Mouse (Mus musculus): ENCODE data around the gene Otulin.

The Otulin gene

DNA sequence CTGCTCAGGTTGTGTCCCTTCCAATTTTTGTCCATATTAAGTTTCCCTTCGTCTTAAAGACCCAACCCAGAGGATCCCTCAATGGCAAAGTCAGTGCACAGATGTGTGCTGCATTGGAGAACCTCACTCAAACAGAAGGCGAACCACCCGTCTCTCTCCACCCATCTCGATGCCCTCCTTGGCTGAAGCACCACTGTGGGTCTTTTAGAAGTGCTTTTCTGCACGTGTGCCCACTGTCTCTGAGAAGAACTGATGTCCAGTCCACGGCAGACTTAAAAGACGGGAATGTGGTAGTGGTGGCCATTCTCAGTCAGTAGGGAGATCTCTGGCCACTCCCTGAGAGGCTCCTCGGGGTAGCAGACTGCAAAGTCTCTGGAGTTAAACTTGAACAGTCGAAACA lies 26.1 kb upstream of the Otulin start:
- no peak for DNase-seq

DNA sequence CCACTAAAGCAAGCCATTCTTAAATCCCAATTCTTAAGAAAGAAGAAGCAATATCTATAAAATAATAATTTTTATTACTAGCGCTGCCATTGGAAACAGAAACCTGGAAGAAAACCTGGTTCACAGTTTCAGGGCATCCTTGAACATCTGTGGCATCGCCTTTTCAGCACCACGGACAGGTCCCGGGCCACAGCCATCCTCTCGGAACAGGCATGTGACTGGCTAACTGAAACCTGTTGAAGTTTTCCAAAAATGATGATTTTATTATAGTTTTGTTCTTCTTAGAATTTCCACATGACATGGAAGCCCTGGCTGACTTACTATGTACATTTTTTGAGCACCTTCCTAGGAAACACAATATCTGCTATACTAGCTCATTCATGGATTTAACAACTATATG lies 24.5 kb upstream of the Otulin start:
- no peak for DNase-seq

DNA sequence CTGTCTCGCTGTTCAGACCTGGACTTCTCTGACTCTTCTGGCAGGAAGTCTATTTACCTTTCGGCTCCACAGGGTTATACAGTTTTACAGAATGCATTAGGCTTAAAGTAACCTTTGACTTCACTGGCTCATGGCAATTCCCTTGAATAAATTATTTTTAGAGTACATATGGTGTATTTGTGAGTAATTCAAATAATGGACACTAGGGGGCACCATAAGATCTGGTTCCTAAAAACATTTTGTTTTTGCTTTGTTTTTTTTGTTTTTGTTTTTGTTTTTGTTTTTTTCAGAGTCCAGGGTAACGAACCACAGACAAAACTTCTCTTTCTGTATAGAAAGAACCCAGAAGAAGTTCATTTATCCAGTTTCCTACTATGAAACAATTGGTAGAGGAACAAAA lies 17.2 kb upstream of the Otulin start:
- no peak for DNase-seq

DNA sequence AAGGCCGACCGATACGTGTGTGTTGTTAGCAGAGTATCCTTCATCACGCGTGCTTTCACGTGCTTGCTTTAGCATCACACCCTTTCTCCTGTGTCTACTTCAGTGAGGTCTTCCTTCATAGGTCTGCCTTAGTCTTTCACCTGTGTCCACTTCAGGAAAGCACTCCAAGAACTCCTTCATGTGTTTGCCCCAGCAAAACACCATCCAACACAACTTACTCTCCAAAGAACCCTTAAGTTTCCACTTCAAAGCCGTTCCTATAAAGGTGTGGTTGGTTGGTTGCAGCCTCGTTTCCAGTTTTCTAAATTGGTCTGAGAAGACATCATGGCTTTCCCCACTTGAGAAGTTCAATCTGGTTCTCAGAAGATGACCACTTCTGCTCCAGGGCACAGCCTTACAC lies 16.2 kb upstream of the Otulin start:
- DNase-seq, result no peak

DNA sequence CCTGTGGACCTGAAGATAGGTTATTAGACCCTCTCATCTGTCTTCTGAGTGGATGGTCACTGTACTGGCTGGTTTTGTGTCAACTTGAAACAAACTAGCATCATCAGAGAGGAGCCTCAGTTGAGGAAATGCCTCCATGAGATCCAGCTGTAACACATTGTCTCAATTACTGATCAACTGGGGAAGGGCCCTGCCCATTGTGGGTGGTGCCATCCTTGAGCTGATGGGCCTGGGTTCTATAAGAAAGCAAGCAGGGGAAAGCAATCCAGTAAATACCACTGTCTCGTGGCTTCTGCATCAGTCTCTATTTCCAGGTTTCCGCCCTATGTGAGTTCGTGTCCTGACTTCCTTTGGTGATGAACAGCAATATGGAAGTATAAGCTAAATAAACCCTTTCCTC lies 14.8 kb upstream of the Otulin start:
- no peak for DNase-seq

DNA sequence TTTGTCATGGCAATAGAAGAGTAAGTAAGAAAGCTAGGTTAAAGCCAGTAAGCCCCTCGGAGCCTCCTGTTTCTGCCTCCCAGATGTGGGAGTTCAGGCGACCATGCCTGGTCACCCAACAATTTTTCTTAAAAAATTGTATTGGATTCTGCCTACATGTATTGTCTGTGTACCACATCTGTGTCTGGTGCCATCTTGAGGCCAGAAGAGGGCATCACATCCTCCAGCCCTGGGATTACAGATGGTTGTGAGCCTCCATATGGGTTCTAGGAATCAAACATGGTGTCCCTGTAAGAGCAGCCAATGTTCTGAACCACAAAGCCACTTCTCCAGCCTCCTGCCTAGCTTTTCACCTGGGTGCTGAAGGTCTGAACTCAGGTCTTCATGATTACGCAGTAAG lies 12.4 kb upstream of the Otulin start:
- DNase-seq, result peak; percentile 36

DNA sequence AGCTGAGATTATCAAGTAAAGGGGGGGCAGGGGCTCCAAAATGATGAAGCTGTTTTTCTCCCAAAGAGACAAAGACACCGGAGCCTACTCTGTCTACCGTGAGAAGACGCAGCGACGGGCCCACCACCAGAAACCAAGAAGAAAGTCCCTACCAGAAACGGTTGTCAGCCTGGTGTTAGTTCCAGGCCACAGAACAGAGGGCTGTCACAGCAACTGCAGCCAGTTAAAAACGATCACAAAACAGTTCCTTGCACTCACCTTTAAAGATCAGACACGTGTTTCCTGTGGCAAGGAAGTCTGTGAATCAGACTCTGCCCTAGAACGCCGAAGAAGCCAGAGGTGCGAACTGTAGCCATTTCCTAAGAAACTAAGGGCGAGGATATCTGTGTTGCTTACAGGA lies 10.7 kb upstream of the Otulin start:
- no peak for DNase-seq

DNA sequence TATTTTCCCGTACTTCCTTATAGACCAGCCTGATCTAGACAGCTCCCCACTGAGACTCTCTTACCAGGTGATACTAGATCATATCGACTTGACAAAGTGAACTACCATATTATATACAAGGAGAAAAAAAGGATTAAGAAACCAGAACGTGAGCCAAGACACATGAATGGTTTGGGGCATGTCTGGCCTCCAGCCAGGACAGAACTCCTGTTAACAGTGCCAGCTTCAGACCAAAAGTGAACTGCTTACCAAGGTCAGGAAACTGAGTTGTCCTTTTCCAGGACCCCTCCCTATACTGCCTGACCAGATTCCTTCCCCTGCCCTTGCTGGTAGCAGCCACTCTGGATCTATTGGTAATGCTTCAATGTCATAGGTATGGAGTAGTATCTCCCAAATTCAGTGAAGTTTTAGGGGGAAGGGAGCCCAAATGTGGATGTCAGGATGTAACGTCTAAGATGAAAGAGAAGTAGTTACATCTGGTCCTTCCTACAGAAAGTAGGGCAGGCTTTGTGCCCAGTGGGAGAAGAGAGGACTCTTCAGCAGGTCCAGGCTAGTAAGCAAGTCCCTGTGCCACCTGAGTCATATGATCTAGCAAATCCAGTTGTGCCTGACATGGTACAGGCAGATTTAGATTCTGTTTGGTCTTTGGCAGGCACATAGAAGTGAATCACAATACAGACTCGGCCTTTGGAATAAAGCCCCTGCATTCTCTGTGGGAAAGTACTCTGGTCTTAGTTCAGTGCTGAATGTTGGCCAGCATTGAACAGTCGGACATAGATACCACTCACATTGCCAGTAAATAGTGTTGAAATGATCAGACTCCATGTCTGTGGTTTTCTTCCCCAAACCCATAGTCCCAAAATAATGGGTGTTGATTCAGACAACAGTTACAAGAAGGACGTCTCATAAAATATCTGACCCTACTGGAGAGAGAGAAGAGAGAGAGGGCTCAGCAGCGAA lies 3.7 kb upstream of the Otulin start:
- no peak for DNase-seq

DNA sequence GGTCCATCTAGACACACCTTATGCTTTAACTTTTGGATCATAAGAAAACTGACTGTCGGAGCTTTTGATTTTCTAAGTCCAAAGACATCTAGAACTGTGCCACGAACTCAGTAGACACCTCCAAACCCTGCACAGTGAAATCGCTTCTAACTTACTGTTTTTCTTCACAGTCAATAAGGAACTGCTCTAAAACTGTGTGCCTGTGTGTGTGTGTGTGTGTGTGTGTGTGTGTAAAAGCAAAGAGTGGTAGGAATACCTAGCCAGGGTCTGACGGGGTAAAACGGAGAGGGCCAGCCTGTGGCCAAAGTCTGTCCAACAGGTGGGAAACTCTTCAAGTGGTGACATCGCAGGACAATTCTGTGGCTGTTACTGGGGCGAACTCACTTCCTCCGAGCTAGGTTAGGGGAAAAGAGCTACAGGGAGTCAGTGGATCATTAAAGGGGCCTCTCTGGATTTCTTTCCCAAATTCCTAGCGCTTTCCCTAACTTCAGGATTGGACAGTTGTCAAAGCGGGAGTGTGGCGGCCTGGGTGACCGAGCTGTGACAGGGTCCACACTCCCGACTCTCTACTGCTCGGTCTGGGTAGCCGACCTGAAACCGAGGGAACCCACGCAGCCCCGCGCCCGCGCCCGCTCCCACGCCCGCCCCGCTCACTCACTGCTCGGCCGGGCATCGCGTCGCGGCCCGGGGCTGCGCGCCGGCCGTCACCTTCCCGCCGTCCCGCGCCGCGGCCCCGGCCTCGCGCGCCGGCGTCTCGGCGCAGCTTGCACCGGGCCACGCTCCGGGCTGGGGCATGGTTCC lies 493 bp downstream of the Otulin start:
- no peak for DNase-seq

DNA sequence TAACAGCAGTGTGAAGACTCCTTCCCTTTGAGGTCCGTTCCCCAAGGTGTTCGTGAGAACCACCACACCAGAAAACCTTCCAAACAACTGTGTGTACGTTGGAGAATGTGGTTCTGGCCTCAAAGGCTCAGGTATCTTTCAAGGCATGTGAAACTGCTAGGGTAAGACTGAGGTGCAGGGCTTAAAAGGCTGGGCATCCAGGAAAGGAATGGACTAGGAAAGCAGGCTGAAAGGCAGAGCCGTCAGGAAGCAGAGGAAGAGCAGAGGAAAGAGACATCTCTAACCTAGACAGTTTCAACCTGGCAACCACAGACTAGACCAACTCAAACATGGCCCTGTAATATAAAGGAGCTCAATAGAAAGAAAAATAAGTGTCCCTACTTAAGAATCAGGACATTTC lies 1.4 kb downstream of the Otulin start:
- DNase-seq, result no peak

DNA sequence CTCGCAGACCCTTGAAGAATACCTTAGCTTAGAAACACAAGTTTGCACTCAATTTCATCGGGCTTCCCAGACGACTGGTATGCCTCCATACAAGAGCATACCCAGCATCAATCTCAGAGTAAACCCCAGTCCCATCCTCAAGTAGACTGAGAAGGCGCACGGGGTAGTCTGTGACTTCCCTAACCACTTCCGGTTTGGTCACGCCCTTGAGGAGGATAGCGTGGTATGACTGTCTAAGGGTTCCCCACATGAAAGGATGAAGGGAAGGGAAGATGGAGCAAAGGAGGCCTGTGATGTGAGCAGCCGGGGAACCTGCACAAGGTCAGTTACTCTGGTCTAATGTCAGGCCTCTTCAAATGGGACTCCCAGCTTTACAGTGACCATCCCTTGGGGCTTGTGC lies 2.7 kb downstream of the Otulin start:
- no peak for DNase-seq

DNA sequence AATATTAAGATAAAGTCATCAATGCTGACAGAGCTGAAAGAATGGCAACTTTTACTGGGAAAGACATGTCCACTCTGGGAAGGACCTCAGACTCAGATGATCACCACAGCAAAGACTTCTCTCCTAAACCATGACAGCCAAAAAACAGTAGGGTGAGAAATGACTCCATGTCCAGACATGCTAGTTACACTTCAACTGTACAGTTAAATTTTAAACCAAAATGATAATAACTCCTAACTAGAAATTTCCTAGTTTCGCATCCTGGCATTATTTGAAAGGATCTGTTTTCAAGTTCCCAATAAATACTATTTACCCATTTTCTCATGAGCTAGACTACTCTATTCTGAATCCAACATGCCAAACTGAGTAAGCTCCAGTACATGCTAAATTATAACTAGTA lies 4.2 kb downstream of the Otulin start:
- DNase-seq, result no peak

DNA sequence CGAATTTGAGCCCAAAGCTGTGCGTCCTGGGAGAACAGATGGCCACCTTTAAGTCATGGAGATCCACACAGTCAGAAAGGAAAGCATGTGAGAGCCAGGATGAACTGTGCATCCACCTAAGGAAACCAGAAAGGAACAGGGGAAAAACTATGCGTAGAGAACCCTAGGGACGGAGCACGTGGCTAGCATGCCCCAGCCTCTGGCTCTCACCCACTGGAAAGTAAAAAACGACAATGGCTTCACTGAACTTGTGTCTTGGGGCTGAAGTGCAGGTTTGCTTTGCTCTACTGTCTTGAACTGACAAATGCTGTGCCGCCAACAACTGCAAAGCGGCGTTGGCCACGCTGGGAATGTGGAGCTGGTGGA lies 4.6 kb downstream of the Otulin start:
- no peak for DNase-seq

DNA sequence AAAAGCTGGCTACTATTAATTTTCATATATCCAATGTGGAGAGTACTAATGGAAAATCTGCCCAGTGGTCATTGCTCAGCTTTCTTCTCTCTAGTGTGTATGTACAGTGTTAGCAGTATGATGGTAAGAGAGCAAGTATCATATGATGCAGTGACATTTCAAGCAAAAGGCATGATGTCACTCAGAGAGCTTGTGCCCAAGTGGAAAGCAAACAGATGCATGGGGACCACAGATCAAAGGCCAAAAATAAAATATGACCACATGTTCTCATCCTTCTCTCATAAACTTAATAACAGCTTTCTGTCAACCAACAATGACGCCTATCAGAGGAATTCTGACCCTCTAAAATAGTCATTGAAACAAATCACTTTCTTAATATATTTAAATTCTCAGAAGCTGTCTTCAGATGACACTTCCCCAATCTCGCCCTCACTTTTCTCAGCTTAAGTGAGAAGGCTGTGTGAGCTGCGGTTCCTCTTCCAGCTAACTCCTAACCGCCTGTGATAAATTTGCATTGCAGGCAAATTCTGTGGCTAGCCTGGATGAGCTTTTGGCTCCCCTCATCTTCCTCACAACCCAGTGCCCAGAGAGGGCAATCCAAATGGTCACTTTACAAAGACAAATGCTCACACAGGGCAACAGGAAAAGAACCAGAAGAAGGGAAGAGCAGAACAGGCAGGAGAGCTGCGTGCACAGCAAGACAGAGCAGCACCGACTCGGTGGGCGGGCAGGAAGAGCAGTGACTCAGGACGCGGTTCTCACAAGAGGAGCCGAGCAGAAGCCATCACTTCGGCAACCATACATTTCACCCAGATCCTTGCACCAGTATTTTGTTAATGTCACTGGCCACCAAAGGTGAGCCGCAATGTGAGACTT lies 5.2 kb downstream of the Otulin start:
- DNase-seq, result peak; percentile 59

DNA sequence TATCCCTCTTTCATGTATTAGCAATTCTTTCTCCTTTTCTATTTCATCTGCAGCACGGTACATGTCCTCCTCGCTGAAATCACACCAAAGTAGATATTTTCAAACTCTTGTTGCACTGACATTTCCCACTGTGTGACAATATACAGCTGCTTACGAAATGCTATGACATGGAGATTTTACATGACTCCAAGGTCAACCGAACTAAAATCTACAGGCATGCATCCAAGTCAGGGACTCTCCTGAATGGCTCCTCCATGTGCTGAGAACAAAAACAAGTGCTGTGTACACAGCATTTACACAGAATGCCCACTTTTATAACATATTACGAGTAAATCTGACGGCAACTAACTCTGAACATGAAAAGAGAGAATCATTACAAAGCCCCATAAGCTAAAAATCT lies 7.2 kb downstream of the Otulin start:
- DNase-seq, result no peak

DNA sequence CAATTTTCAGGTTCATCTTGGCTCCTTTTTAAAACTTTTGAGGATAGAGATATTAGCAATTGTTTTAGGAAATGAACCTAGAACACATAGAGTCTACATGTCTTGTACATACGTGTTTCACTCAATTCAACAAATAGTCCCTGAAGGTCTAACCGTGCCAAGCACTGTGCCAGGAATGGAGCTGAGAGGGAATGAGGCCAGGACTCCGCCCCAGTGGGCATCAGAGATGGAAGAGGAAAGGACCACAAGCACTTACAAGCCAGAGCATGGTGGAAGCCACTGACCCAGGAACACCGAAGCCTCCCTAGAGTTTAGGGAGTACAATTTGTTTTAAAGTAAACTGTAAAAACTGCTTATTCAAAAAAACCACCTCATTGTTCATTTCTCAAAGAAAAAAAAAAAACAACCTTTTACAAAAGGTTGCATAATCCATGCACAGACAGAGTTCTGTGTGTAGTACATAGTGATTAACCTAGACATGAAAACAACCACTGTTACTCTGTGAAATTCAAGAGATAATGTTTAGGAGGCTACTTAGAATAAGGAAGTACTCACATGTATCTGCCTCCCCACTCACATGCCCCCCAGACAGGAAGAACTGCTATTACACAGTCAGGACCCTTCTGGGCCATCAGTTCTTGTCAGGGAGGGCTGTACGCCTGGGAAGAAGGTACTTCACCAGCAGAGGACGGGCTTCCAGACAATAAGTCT lies 9.9 kb downstream of the Otulin start:
- no peak for DNase-seq

DNA sequence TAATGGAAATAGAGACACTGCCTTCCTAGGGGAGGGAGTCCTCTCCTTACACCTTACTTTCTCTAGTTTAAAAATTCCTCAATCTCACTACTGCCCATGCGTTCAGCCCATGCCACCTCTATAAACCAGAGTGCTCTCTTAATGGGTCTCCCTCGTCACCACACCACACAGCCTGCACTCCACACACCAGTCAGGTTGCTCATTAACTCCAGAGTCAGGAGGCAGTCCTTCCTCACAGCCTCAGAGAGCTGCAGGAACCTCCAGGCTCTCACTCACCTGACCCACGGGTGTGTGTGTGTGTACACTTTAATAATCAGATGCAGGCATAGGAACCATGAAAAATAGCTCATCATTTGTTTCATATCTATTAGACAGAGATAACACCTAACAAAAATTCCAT lies 10.8 kb downstream of the Otulin start:
- DNase-seq, result no peak

DNA sequence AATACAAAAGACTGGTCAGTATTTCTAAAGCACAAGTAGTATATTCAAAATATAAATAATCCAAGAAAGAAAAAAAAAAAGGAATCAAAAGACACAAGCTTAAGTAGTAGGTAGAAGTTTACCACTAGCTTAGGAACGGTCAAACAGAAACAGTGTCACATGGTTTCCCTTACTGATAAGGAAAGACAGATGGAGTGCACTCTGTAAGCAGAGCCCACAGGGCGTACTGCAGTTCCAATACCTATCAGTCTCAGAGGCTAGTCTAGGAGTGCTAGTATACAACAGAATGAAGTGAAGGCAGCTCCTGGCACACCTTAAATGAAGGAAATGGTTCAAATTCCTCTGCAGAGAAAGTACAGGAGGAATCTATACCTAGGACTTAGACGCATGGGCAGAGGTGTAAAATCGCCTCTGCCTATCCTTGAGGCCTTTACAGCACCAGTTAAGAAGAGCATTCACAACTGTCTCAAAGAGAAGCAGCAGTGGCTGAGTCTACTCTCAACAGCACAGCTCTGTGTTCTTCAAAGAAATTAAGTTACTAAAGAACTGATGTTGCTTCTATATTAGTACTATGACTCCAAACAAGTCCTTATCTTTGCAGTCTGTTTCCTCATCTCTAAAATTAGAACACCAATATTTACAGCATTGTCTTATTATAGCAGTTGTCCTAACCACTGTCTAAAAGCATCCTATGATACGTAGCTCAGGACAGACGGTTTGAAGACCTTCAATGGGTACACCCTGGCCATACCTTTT lies 11.5 kb downstream of the Otulin start:
- DNase-seq, result no peak

DNA sequence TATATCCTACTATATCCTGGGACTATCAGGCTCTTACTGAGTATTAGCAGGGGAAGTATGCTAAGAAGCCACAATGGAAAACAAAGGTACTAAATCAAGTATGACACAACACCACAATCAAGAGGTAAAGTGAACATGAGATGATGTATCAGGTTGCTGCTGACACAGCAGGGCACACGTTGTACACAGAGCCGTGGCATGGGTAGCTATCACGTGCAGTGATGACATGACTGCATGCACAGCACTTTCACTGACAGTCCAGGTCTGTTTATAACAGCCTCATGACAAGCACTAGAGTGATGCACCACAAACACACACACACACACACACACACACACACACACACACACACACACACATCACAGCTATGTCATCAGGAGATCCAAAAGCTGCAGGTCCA lies 13.3 kb downstream of the Otulin start:
- DNase-seq, result no peak

DNA sequence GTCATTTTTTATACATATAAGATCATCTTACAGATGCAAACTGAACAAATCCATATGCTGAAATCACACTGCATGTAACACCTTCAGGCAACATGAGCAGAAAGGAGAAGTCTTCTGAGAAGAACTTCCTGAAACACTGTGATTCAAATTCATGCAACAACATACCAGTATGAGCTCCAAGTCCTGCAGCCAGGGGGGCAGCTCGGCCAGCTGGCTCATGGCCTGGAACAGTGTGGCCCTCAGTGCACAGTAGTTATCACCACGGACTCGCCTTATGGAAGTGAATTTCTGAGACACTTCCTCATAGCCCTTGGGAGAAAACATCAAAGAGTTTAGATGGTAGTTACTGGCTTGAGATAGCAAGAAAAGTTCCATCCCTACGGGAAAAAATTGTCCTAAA lies 14.3 kb downstream of the Otulin start:
- peak; percentile 69 for DNase-seq

DNA sequence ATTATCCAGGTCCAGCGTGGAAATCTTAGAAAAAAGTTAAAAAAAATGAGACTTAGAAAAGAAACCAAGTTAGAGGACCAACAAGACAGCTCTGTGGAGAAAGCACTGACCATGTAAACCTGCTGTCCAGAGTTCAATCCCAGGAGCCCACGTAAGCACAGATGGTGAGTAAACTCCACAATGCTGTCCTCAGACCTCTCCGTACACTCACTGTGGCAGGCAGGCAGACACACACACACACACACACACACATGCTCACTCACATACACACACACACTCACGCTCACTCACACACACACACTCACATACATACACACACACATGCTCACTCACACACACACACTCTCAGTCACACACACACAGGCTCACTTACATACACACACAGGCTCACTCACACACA lies 17.2 kb downstream of the Otulin start:
- DNase-seq, result no peak

Data from cerebellum, adult 11-12 months (tissue).